Mouse (Mus musculus) forebrain, postnatal 0 days (tissue): ENCODE measurements at regions not wholly inside any gene's neighbourhood (a gene's known extent, or its start where the extent isn't known, plus 50 kb on each side); places are given as distances from the start of the nearest gene placed in this dataset.
A peak's percentile ranks its signal among the peaks of the same experiment; 100 is the strongest.

ENCODE experiments used
- ATAC-seq: fragments of 200-750 bp; cut with Nextera tagmentation; 2 replicates; pipeline ENCODE4 v1.8.0; 2017; ENCODE audit warnings: mild to moderate bottlenecking, moderate library complexity
- DNase-seq: peaks from one replicate; pipeline ENCODE4 v3.0.0-alpha.2; 2015
- H3K27ac ChIP-seq: fragments of 300-500 bp; sonication (generic); 2 replicates; pipeline ENCODE4 v1.5.1; 2014; ENCODE audit warnings: low read depth, mild to moderate bottlenecking, antibody characterized with exemption, low read length, moderate library complexity, mixed read lengths
- H3K27me3 ChIP-seq: fragments of 300-500 bp; sonication (generic); 2 replicates; pipeline ENCODE4 v1.6.1; 2014; ENCODE audit warnings: mild to moderate bottlenecking, low read length, mixed read lengths; ENCODE audit not compliant: insufficient read depth
- H3K36me3 ChIP-seq: fragments of 300-500 bp; sonication (generic); 2 replicates; pipeline ENCODE4 v1.6.1; 2014; ENCODE audit warnings: mild to moderate bottlenecking, moderate library complexity; ENCODE audit not compliant: insufficient read depth
- H3K4me1 ChIP-seq: fragments of 300-500 bp; sonication (generic); 2 replicates; pipeline ENCODE4 v1.6.1; 2014; ENCODE audit warnings: antibody characterized with exemption; ENCODE audit not compliant: insufficient read depth
- H3K4me2 ChIP-seq: fragments of 300-500 bp; sonication (generic); 2 replicates; pipeline ENCODE4 v1.6.1; 2014; ENCODE audit warnings: low read depth, mild to moderate bottlenecking, moderate library complexity
- H3K4me3 ChIP-seq: fragments of 300-500 bp; sonication (generic); 2 replicates; pipeline ENCODE4 v1.5.1; 2014; ENCODE audit warnings: low read depth, low read length, mixed read lengths
- H3K9ac ChIP-seq: fragments of 300-500 bp; sonication (generic); 2 replicates; pipeline ENCODE4 v1.6.1; 2014; ENCODE audit warnings: mild to moderate bottlenecking
- H3K9me3 ChIP-seq: fragments of 300-500 bp; sonication (generic); 2 replicates; pipeline ENCODE4 v1.6.1; 2016; ENCODE audit warnings: low read length
- CTCF ChIP-seq: sonication (generic); IDR thresholded peaks from 2 replicates; pipeline ENCODE4 v1.5.1; 2016; ENCODE audit warnings: antibody characterized with exemption, control low read depth, low read depth
- WGBS: fragments of 180-500 bp; shearing (Covaris S2); extraction: QIAGEN DNeasy Blood & Tissue Kit; methylation state at CpG from one replicate; pipeline ENCODE4 v1.1.7; 2014; 5-methylcytosine and 5-hydroxymethylcytosine counted together

- Histone ChIP-seq H3K9ac (no peak overlapping the region), H3K36me3 (no peaks in the 10 kb centered on the region), H3K27me3 (no peaks in the 10 kb centered on the region), H3K4me2 (no peak overlapping the region), H3K4me3 (no peak overlapping the region), H3K4me1 (no peaks in the 10 kb centered on the region), H3K9me3 (no peaks in the 10 kb centered on the region), H3K27ac (no peak overlapping the region)
- WGBS, result 31% methylated on average over 2 of the region's 2 CpGs
- no peak for TF ChIP-seq CTCF
- DNase-seq (peak; percentile 8), ATAC-seq (no peak)
Observed at GRCm38 (mm10) chr3:12077756-12078155, 1742.3 kb upstream of the Gm38303 start.
